Mouse (Mus musculus): ENCODE measurements at regions not wholly inside any gene's neighbourhood (a gene's known extent, or its start where the extent isn't known, plus 50 kb on each side); places are given as distances from the start of the nearest gene placed in this dataset.

DNA sequence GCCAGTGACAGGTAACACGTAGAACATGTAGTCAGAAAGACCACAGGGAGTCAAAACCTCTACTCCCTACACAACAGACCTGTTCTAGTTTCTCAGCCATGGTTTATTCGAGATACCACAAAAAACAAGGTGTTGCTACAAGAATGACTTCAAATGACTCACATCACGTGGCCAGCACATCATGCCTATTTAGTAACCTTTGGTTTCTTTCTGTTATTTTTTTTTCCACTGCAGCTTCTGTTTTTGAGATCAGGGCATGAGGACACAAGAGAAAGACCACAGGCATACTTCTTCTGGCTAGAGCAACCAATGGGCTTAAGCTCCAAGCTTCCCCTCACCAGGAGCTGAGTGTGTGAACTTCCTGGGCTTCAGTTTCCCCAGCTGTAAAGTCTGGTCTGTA is 630.7 kb downstream of the Rnf144a start:
- no peak for DNase-seq

DNA sequence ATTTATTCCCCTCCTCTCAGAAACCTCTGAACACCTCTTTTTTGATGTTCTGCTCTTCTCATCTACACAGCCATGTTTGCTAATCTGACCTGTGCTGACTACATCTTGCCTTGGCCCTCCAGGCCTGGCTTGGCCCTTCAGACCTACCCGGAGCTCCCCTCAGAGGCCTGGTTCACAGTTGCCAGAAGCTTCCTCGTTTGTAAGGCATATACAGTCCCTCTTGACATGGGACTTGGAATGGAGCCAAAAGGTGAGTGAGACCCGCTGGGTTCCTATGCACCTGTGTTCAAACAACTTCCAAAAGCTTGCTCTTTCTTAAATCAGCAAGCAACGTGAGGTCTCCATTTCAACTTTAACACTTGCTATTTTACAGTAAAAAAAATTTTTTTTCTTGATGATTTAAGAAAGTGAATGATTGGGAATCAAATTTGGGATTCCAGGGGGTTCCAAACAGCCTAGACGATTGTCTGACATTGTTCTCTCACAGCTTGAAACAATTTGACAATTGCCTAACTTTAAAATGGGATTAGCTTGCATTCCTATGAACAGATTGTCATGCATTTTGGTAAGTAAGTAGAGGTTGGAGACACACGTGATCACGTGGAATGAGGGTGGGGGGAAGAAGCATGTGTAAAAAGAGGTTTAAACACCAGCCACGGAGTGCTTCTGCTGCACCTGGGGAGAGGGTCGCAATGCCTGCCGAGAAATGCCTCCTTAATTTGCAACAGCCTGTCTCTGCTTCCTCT is 631.9 kb downstream of the Rnf144a start:
- DNase-seq = no peak

DNA sequence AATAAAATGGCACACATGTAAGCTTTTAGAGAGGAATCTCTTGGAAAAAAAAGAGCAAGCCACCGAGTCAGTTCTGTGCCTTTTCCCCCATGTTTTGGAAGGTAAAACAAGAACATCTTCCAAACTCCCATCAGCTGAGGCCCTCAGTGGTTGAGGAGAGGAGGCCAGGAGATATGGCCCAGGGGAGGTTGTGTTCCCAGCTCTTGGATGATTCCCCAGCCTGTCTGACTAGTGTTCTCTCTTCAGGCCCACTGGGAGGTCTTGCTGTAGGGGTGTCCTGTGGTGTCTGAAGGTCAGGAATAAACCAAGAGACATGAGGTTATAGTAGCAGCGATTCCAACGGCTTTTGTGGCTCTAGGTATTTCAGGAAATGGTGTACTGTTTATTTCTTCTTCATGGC is 643.2 kb downstream of the Rnf144a start:
- DNase-seq = no peak

DNA sequence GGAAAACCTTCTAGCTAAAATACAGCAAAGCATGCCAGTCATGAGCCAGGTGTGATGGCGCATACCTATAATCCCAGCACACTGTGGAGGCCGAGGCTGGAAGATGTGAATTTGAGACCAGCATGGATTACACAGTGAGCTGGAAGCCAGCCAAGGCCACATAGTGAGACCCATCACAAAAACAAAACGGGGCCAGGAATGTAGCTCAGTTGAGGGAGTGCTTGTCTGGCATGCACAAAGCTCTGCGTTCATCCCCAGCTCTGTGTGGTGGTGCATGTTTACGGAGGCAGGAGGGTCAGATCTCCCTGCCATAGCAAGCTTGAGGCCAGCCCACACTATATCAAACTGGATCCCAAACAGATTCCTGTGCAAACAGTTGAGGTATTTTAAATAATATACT is 646.4 kb downstream of the Rnf144a start:
- DNase-seq = peak; percentile 42 to 47

DNA sequence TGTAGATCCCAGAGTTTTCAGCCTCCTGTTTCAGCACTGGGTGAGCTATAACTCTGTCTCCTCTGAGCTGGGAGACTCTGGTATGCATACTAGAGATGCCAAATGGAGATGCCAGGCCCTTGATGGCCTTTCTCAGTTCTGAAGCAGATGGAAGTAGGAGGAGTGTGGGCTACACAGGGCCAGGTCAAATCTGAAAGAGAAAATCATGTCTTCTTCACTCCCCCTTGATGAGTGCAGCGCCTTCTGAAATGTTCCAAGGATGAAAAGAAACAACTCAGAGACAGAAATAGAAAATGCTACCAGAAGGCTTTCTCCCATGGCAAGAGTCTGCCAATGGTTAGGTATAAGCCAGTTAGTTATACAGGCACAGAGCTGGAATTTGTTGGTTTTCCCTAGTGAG is 652.0 kb downstream of the Rnf144a start:
- no peak for DNase-seq

DNA sequence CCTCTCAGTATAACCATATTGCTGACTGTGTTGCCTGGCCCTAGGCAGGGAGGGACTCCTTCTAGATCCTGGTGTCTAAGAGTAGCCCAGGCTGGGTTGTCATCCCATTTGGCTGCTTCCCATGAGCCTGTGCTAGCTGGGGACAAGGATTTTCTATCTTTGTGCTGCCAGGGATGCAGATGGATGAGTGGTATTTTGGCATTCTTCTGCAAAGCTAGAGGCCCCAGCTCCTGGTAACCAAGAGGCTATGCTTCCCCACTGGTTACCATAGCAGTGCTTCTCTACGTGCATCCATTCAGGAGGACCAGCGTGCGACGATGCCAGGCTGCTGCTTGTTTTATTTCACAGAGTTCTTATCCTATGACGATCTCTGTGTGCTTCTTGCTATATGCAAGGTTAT is 658.0 kb downstream of the Rnf144a start:
- DNase-seq = no peak

DNA sequence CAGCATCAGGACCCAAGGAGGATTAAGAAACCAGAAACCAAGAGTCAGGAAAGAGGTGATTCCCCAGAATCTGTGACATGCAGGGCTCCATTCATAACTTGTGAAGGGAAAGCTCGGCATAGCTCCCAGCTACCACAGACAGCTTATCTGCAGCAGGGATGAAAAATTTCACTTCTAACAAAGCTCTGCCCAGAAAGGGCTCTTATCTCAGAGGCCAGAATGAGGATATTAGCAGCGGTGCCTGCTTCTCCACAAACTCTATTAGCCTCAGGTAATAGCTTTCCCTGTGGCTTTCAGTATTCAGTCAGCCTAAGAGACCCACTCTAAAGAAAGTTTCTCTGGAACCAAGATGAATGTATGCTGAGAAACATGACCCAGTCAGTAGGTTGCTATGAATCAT is 636.9 kb upstream of the Id2 start:
- no peak for DNase-seq

DNA sequence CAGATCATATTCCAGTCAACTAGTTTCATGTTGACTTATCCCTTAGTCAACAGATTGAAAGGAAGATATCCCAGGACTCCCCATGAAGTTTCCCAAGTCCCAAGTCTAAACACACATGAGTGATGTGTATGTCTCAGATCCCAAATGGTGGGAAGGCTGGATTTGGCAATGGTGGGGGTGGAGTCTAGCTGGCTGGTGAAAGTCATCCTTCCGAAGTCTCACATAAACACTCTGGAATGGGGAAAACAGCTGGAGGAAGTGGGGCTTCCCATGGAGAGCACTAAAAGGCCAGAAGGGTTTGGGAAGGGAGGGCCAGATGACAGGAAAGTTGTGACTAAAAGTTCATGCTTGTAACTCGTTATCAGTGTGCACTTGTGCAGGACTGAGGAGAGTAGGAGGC is 628.8 kb upstream of the Id2 start:
- DNase-seq = no peak

DNA sequence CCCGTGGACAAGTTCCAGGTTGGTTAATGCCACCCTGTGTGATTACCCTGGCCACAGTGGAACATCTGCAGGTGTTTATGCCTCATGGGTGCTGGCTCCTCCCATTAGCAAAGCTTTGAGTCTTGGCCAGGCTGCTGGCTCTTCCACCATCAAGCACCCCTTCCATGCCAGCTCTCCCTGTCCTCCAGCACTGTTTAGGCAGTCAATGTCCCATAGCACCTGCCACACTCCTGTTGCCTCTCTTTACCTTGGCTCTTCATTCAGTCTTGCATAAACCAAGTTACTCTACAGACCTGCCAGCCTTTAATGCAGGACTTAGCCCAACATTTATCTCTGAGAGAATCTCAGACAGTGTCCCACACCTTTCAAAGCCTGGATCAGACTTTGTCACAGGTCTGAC is 614.2 kb upstream of the Id2 start:
- DNase-seq = no peak

DNA sequence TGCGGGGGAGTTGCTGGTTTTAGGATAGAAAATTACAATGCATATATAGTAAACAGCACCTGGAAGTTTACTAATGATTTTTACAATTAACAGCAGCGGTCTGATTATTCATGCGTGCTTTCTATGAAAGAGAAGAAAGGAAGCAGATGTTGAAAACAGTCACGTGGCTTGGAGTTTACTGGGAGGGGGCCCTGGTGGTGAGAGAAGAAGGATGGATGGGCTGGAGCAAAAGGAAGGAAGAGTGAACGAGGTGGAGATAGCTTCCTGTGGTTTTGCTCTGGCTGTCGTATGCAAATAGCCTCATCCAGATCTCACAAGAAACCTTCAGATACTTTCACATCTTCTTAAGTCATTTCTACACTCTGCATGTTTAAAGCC is 606.1 kb upstream of the Id2 start:
- DNase-seq = no peak

DNA sequence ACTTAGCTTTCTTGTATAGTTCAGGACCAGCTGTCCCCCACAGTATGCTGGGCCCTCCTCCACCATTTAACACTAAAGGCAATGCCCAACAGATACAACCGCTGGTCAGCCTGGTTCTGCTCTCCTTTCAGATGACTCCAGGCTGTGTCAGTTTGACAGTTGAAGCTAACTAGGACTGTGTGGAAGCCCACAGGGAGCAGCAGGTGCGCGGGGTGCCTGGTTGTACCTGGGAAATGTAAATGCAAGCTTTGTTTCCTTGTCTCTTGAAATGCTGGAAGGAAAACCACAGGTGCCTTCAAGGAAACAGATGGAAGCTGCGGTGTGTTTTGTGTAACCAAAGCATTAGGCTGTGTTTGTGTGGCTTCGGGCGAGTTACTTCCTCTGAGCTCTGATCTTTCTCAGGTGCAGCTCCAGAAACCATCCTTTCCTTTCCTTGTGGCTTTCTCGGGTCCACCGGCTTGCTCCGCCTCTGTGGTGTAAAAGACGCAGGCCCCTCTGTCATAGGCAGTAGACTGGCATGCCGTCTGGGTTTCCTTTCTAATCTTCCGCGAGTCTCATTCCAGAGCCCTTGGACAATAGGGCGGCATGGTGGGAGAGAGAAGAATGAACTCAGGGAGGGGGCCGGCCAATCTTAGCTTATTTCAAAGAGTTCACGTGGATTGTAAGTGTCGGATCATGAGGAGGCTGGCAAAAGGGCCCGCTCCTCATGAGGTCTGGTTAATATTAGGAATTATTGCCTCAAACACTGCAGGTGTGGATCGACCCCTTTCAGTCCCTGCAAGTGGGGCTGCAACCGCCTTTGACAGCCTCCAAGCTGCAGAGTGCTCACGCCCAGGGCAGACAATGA is 605.5 kb upstream of the Id2 start:
- no peak for DNase-seq

DNA sequence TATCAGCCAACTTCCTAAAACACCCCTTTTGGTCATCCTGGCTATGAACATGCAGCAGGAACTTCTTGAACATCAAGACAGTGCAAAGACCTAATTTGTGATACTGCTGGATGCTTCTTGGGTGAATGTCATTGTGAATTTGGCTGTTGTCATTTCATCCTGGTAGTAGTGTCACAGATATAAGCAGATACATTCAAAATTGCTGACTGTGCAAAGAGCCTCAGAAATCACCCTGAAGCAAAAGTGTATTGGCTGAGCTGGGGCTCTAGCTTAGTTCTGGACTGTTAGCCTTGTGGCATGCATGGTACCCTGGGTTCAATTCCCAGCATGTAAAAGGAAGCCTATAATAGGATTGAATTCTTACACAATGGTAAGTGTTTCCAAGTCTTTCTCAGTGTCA is 590.1 kb upstream of the Id2 start:
- DNase-seq = no peak

DNA sequence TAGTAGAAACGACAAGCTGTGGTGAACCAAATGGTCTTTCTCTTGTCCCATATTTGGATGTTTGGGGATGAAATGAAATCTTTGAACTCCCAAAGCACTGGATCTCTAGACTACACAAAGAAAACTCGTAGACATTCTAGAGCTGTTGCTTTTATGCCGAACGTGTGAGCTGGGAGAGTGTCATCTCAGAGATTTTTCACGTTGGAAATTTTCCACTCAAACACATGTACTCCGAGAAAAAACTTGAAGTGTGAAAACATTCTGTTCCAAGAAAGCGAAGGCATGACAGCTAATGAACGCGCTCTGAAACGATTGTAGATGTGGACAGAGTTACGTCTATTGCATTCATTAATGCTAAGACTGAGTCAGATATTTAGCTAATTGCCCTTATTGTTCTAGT is 579.7 kb upstream of the Id2 start:
- no peak for DNase-seq

DNA sequence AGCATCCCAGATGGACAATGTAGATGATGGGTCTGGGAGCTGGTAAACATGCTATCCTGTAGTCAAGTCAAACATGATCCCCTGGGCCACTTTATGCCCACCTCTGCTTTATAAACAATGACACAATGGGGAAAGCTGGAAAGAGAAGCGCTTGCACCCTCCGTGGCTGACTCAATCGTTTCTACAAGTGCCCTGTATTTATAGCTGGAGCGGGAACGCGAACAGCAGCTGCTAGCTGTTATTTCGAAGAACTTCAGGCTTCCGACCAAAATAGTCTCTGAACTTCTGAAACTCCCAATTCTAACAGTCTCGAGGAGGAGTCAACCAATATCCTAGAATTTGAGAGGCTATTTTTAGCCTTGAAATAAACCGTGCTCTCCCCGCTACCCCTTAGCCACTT is 571.4 kb upstream of the Id2 start:
- DNase-seq = no peak

DNA sequence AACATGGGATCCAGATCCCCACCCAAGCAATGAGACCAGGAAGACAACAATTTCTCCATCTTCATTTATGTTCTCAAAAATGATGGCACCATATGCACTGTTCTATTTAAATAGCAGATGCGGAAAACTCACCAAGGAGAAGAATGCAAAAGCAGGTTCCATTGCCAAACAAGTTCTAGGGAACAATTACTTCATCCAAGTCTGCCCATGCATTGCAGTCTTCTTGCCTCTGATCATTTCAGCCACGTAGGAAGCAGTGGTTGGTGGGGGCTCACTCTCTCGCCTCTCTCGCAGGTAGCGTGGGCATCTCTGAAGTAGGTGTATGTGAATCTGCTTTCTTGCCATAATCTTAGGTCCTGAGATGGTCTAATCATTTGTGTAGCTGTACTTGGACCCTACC is 557.5 kb upstream of the Id2 start:
- DNase-seq = no peak

DNA sequence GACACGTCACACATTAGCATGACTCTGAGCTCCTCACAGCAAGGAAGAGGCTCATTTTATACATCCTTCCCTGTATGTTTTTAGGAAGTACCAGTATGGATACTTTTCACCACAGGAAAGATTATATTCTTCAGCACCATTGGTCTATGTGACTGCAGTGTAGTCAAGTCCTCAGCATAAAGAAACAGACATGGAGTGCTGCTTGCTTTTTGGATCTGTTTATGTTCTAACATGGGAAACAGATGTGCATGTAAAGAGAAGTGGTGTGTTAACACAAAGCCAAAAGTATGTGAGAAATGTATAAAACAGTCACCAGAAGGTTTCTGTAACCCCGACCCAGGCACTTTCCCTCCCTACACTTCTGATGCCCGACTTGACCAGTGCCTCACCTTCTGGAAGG is 553.3 kb upstream of the Id2 start:
- no peak for DNase-seq

DNA sequence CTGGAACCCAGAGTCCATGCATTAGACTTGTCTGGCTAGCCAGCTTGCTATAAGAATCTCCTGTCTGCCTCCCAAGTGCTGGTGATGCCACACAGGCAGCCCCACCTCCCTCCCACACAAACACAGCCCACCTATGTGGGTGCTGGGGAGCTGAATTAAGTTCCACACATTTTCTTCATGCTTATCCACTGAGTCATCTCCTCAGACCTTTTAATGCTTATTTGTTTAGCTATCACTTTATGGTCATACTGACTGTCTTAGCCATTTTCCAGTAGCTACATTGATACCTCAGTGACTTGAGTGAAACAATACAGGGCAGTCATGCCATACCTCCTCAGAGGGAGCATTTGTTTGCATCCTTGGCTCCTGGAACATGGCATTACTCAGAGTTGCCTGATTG is 531.1 kb upstream of the Id2 start:
- no peak for DNase-seq

DNA sequence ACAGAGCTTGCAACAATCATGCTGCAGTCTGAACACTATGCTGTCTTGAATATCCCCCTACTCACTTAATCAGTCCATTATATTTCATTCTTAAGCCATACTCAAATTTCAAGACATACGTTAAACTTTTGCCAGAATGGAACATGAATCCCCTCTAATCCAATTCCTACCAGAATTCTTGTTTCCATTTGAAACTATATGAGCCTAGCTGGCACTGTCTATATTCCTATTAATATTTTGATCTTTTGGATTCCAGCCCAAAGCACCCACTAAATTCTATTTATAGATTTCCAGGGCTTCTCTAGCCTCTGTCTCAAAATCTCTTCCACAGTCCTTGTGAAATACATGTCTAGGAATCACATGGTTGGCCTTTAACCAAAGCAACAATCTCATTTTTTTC is 528.9 kb upstream of the Id2 start:
- DNase-seq = no peak

DNA sequence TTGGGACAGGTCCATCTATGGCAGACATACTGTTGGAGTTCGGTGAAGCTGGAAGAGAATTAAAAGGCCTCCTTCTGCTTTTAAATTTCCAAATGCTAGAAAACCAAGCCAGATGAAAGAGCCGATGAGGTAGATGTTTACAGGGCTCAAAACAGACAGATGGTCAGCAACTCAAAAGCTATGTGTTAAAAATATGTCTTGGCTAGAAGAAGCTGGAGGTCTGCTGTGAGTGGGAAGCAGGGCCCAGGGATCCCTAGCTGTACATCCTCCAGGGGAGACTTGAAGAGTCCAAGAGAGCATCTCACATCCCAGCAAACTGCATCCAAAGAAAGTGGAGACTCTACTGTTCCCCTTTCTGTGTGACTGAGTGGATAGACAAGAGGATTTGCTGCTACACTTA is 526.5 kb upstream of the Id2 start:
- DNase-seq = no peak

DNA sequence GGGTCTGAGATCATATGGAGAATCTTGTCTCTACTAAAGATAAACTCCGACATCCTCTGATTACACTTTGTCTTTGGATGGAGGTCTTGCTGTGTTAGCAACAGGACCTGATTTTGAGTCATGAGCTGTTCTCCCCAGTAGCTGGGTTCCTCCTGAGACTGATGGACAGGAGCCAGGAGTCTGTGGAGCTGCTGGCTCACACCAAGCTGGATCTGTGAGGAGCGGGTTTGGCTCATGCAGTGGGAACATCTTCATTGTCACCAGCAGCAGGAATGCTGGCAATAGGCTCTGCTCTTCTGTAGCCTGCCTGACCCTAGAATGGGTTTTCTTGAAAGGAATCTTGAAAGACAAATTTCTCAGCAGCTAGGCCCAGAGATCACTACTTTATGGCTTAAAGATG is 524.2 kb upstream of the Id2 start:
- no peak for DNase-seq

DNA sequence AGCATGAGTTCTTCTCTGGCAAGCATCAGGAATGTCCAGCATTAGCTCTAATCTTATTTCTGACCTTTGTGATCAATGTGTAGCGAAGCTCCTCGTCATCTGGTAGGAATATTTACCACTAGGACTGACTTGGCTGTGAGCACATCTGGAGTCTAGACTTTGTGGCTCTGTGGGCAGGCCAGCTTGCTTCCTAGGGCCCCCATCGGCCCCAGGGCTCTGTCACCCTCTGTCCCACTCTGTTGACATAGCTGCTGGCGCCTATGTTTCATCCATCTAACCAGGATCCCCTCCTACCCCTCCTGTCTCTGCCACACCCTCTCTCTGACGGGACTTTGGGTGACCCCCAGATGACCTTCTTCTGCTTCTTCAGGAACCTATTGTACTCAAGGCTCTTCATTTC is 520.6 kb upstream of the Id2 start:
- DNase-seq = no peak

DNA sequence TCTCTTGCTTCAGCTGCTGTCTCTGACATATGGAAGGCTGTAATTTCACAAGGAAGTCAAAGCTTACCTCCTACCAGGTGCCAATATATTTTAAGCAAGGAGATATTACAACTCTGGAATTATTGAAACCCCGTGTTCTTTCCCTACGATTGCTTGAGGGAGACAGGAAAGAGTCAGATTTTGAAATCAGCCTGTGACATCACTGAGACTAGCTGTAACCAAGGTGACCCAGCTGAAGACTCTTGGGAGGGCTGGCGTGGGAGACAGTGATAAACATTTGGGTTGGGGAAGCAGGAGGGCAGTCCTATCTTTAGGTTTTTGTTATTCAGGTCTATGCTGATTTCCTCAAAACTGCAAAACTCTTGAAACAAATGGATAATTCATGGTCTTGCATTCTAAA is 518.4 kb upstream of the Id2 start:
- DNase-seq = no peak

DNA sequence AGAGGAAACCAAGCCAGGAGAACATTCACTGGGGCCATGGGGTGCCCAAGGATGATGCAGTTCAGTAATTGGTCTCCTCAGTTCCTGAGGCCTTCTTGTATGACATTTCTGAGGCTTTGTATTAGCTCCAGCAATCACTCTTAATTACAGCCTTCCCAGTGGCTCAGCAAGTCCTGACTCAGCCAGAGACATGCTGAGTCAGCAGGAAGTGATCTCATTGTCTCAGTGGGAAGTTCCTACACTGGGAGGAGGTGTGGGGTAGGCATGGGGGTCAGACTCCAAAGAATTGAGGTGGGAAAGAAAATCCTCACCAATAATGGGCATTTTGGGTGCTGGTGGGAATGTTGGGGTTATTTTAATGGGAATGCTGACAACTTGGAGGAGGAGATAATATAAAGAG is 516.5 kb upstream of the Id2 start:
- DNase-seq = no peak

DNA sequence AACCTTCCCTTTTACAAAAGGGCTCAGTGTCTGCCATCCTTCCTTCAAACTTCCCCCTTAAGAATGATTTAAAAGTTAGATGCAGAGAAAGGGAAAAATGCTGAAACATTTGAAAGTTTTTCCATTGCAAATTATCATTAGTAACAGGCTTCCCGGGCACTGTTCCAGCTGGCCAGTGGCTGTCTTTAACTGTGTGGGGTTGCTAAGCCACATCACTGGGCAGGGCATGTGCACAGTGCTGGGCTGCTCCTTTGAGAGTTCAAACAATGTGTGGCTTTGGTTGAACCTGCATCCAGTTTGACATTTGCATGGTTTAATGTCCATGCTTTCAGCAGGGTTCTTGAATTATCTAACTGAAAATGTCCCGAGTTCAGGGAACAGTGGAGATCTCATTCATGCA is 512.1 kb upstream of the Id2 start:
- DNase-seq = peak; percentile 57 to 63

All from adrenal gland, postnatal 36 days (tissue).